Mouse (Mus musculus): ENCODE results near the gene Pgd.
"Not testable (repeated sequence)": the region's sequence is repeated elsewhere in the genome, so short reads cannot be mapped to it uniquely, and the experiment has no call there.

GRCm38 (mm10) chr4:149169926-149170325 is 3.4 kb upstream of the Pgd start:
- TF ChIP-seq CTCF (IDR thresholded peaks at IDR 0.05; ENCODE audit: control insufficient read depth, insufficient read depth, insufficient read length); FOSL1 (IDR thresholded peaks at IDR 0.05; ENCODE audit: insufficient read depth, low read length, poor library complexity, severe bottlenecking); MAX (IDR thresholded peaks at IDR 0.05); USF1 (IDR thresholded peaks at IDR 0.05; ENCODE audit: low read depth): not testable (repeated sequence)

Measured in C2C12 (cell line).